Mouse (Mus musculus) testis, adult 2 months (tissue): ENCODE measurements at regions not wholly inside any gene's neighbourhood (a gene's known extent, or its start where the extent isn't known, plus 50 kb on each side); places are given as distances from the start of the nearest gene placed in this dataset.

Source experiments
- H3K27ac ChIP-seq: fragments of 200-500 bp; 2 replicates; pipeline ENCODE4 v1.5.1; 2012; ENCODE audit warnings: low read depth, low read length; ENCODE audit not compliant: control insufficient read depth, insufficient read depth
- H3K27me3 ChIP-seq: fragments of 200-500 bp; 2 replicates; pipeline ENCODE4 v1.6.1; 2012; ENCODE audit warnings: mild to moderate bottlenecking, low read length, moderate library complexity; ENCODE audit not compliant: control insufficient read depth, insufficient read depth
- H3K36me3 ChIP-seq: fragments of 200-500 bp; 2 replicates; pipeline ENCODE4 v1.6.1; 2012; ENCODE audit warnings: mild to moderate bottlenecking, low read length; ENCODE audit not compliant: control insufficient read depth, insufficient read depth
- H3K4me1 ChIP-seq: fragments of 200-500 bp; 2 replicates; pipeline ENCODE4 v1.6.1; 2012; ENCODE audit warnings: low read length; ENCODE audit not compliant: control insufficient read depth, insufficient read depth
- H3K4me3 ChIP-seq: fragments of 200-500 bp; 2 replicates; pipeline ENCODE4 v1.5.1; 2012; ENCODE audit warnings: low read depth, mild to moderate bottlenecking, low read length, moderate library complexity, mixed read lengths; ENCODE audit not compliant: control insufficient read depth
- CTCF ChIP-seq: fragments of 200-500 bp; IDR thresholded peaks from 2 replicates; pipeline ENCODE4 v1.5.1; 2012; ENCODE audit warnings: low read depth, mild to moderate bottlenecking, inconsistent platforms, low read length, moderate library complexity; ENCODE audit not compliant: control insufficient read depth, insufficient read depth, insufficient replicate concordance
- POLR2A ChIP-seq: fragments of 200-500 bp; IDR thresholded peaks from 2 replicates; pipeline ENCODE4 v1.6.1; 2012; ENCODE audit warnings: low read depth, mild to moderate bottlenecking, inconsistent platforms, low read length, moderate library complexity; ENCODE audit not compliant: control insufficient read depth

GRCm38 (mm10) chr11:25473682-25474365, 736.7 kb downstream of the 5730522E02Rik start:
- Histone ChIP-seq H3K27me3 (no peaks in the 10 kb centered on the region), H3K4me3 (no peak overlapping the region), H3K27ac (no peak overlapping the region), H3K36me3 (no peaks in the 10 kb centered on the region), H3K4me1 (no peaks in the 10 kb centered on the region)
- TF ChIP-seq CTCF (no peak), POLR2A (no peak)

- Histone ChIP-seq H3K36me3 (no peaks in the 10 kb centered on the region), H3K27ac (no peak overlapping the region), H3K4me3 (no peak overlapping the region), H3K27me3 (no peaks in the 10 kb centered on the region), H3K4me1 (no peaks in the 10 kb centered on the region)
- TF ChIP-seq CTCF (no peak), POLR2A (no peak)
Measured at GRCm38 (mm10) chr11:25469819-25470218, 740.7 kb downstream of the 5730522E02Rik start.

GRCm38 (mm10) chr11:25437206-25437605, 773.4 kb downstream of the 5730522E02Rik start:
- no peak for TF ChIP-seq POLR2A
- H3K4me3 ChIP-seq = no peak overlapping the region
- H3K27me3 ChIP-seq = no peaks in the 10 kb centered on the region
- H3K27ac ChIP-seq = no peak overlapping the region
- no peaks in the 10 kb centered on the region for H3K36me3 ChIP-seq
- no peaks in the 10 kb centered on the region for H3K4me1 ChIP-seq

- TF ChIP-seq POLR2A (no peak), CTCF (no peak)
- no peaks in the 10 kb centered on the region for H3K36me3 ChIP-seq
- no peak overlapping the region for H3K27ac ChIP-seq
- H3K4me1 ChIP-seq = no peaks in the 10 kb centered on the region
- H3K4me3 ChIP-seq = no peak overlapping the region
- no peaks in the 10 kb centered on the region for H3K27me3 ChIP-seq
Measured at GRCm38 (mm10) chr11:25435645-25436044, 774.9 kb downstream of the 5730522E02Rik start.

- Histone ChIP-seq H3K4me1 (no peaks in the 10 kb centered on the region), H3K27ac (no peak overlapping the region), H3K4me3 (no peak overlapping the region), H3K27me3 (no peaks in the 10 kb centered on the region), H3K36me3 (no peaks in the 10 kb centered on the region)
- TF ChIP-seq POLR2A (no peak), CTCF (no peak)
Measured at GRCm38 (mm10) chr11:25423186-25423585, 787.4 kb downstream of the 5730522E02Rik start.

GRCm38 (mm10) chr11:25421486-25421885, 789.1 kb downstream of the 5730522E02Rik start:
- H3K27ac ChIP-seq = no peak overlapping the region
- no peak overlapping the region for H3K4me3 ChIP-seq
- H3K4me1 ChIP-seq = no peaks in the 10 kb centered on the region
- H3K27me3 ChIP-seq = no peaks in the 10 kb centered on the region
- no peaks in the 10 kb centered on the region for H3K36me3 ChIP-seq
- TF ChIP-seq CTCF (no peak), POLR2A (no peak)

- no peak for TF ChIP-seq CTCF
- no peak for TF ChIP-seq POLR2A
Measured at GRCm38 (mm10) chr11:25410403-25411090, 800.0 kb downstream of the 5730522E02Rik start.

GRCm38 (mm10) chr11:25391649-25392048, 818.9 kb downstream of the 5730522E02Rik start:
- Histone ChIP-seq H3K27ac (no peak overlapping the region), H3K27me3 (no peaks in the 10 kb centered on the region), H3K36me3 (no peaks in the 10 kb centered on the region), H3K4me3 (no peak overlapping the region), H3K4me1 (no peaks in the 10 kb centered on the region)
- TF ChIP-seq CTCF (no peak), POLR2A (no peak)

More at GRCm38 (mm10) chr11:25410403-25411090, 800.0 kb downstream of the 5730522E02Rik start:
- Histone ChIP-seq H3K4me1 (no peaks in the 10 kb centered on the region), H3K27ac (no peak overlapping the region), H3K27me3 (no peaks in the 10 kb centered on the region), H3K36me3 (no peaks in the 10 kb centered on the region), H3K4me3 (no peak overlapping the region)
